Mouse (Mus musculus) thymus, postnatal 36 days (tissue): ENCODE measurements around the gene Syna.

Source experiments
- DNase-seq, 2 experiments: peaks; one replicate each; pipeline ENCODE4 v3.0.0; 2022; ENCODE audit warnings: mixed read lengths in 2 of 2

The Syna gene

DNA sequence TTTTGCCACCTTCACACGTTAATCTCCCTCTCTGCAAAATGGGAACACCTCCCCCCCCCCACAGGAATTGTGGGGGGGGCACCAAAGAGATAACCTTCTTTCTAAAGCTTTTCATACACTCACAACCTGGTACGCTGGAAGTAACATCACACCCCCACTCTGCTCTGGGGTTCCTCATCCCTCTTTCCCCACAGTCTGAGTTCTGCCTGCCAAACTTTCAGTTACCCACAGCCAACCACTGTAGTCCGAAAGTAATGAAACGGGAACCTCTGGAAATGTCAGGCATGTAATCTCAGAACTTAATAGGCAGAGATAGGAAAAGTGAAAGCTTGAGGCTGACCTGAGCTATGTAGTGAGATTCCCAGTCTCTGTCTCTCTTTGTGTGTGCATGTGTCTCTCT lies 7.5 kb upstream of the Syna start:
- DNase-seq: no peak

GRCm38 (mm10) chr5:134565696-134566095 lies 5.7 kb upstream of the Syna start:
- no peak for DNase-seq

GRCm38 (mm10) chr5:134564272-134564671 lies 4.3 kb upstream of the Syna start:
- no peak for DNase-seq

- DNase-seq: no peak
These were observed 640 bp upstream of the Syna start for GRCm38 (mm10) chr5:134560450-134561171.

DNA sequence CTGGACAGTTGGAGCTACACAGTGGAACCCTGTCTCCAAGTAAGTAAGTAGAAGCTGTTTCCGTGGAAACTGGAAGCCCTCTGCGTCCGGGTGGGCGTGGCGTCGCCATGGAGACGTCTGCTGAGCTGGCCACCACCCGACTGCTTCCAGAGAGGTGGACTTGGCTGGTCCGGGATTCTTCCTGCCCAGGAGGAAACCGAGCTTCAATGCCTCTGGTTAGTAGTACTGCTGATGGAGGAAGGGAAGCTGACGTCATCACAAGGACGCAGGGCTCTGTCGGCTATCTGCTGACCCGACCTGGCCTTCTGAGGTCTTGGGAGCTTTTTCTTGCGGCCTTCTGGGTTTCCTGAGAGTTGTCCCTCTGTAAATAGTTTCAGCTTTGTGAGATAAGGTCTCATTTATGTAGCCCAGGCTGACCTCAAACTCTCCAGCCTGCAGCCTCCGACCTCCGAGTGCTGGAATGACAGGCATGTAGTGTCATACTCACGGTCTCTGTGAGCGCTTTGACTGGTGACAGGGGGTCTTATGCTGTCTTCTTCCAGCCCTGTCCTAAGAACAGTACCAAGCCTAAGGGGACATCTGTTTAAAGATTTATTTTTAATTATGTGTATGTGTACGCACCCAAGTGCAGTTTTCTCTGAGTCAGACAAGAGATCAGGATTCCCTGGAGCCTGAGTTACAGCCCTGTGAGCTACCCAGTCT lies 4.4 kb downstream of the Syna start:
- peak; percentile 25 to 53 for DNase-seq

DNA sequence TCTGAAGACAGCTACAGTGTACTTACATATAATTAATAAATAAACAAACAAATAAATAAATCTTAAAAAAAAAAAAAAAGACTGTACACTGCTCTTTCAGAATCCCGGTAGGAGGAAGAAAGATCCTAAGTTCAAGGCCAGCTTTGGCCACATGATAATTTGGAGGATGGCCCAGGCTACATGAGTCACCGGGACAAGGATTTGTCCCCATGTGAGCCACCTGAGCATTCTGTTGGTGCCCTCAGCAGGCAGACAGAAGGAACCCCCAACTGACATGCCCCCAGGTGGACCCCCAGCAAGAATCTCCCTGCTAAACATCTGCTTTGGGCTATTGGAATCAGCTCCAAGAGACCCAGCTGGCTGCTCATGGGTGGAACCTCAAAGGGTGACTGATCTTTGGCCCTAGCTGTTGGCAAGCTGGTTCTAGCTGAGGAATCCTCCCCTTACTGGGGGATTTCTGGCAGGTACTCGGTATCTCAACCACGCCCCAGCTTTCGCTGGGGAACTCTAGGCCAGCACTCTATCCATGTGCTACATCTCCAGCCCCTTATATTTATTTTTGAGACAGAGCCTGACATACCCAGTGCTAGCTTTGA lies 5.9 kb downstream of the Syna start:
- no peak for DNase-seq

DNA sequence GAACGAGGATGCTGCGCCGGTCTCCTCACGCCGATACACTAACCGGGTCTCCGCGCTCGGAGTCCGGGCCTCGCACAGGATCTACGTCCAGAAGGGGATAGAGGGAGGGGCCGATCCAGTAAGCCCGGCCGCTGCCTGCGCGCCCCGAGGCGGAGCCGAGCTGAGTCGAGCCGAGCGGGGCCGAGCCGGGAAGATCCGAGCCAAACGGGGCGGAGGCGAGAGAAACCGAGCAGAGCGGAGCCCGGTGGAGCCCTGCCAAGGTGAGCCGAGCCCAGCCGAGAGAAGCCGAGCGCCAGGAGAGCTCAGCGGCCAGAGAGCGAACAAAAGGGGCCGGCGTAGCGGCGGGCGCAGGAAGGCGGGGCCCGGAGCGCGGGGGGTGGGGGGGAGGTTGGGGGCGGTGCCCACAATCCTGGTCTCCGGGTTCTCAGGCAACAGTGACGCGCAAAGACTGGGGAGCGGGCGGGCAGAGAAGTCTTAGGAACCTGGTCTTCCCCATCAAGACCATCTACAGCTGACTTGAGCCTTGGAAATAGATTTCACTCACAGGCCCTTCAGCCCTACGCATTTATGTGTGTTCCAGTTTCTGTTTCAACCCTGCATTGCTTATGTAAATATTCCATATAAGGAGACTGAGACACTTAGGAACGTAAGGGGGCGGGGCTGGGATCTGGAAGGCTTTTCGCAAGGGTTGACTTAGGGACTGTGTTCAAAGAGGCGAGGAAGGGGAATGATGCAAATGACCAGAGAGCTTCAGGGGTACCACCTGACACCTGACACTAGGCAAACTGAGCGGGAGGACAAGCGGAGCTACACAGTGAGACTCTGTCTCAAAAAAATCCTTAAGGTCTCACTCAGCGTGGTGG lies 7.6 kb downstream of the Syna start, which contains the start of gene Clip2:
Gene Clip2 (minus strand): TSS at position 325 of the 863 bp plus-strand sequence.
- DNase-seq: peak; percentile 84 to 89

- peak; percentile 45 to 68 for DNase-seq
These were observed 8.5 kb downstream of the Syna start for GRCm38 (mm10) chr5:134551233-134552109.

GRCm38 (mm10) chr5:134550836-134551232 lies 9.1 kb downstream of the Syna start:
- DNase-seq: peak; percentile 6 to 16

DNA sequence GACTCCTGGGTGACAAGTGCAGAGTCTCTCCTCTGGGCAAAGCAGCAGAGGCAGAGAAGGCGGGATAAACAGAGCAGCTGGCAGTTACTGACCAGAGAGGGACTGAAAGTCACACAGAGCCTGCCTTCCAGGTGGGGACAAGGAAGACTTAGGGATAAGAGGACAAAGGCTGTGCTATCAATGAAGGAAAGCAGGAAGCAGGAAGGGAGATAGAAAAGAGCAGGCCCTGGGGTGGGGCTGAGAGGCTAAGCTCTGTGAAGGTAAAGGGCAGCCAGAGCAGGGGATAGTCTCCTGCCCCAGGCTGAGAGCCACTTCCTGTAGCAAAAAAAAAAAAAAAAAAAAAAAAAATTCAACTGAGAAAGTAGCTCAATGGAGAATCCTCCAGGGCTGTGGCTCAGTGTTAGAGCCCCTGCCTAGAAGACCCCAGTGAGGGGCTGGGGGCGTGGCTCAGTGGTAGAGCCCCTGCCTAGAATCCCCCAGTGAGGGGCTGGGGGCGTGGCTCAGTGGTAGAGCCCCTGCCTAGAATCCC lies 10.3 kb downstream of the Syna start:
- no peak for DNase-seq

- no peak for DNase-seq
These were observed 11.7 kb downstream of the Syna start for GRCm38 (mm10) chr5:134548306-134548705.

DNA sequence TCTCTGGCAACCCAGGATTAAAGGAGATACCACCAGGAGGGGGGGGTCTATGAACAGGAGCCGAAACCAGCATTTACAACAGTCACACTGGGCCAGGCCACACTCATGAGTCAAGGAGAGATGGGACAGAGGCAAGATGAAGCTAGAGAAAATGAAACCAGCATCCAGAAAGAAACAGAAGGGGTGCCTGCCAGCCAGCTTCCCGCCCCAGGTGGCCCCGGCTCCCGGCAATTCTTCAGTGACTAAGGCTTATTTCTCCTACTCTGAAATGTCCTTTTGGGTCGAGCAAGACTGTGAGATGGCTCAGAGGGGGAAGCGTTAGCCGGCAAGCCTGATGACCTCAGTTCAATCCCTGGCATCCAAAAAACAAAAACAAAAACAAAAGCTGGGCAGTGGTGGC lies 13.2 kb downstream of the Syna start:
- DNase-seq: no peak

DNA sequence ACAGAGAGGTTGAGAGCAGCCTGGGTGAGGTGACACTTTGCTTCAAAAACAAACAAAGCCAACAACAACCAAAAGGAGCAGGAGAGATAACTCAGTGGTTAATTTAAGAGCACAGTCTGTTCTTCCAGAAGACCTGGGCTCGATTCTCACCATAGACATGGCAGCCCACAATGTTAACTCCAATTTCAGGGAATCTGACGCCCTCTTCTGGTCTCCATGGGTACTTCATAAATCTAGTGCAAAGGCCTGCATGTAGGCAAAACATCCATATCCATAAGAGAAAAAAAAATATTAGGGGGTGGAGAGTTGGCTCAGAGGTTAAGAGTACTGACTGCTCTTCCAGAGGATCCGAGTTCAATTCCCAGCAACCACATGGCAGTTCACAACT lies 14.7 kb downstream of the Syna start:
- DNase-seq: no peak

GRCm38 (mm10) chr5:134544516-134545241 lies 15.3 kb downstream of the Syna start:
- DNase-seq: no peak

- DNase-seq: no peak
These were observed 18.3 kb downstream of the Syna start for GRCm38 (mm10) chr5:134541640-134542039.

- DNase-seq: no peak
These were observed 19.1 kb downstream of the Syna start for GRCm38 (mm10) chr5:134540881-134541280.

GRCm38 (mm10) chr5:134539891-134540290 lies 20.1 kb downstream of the Syna start:
- DNase-seq: peak; percentile 59 to 73

DNA sequence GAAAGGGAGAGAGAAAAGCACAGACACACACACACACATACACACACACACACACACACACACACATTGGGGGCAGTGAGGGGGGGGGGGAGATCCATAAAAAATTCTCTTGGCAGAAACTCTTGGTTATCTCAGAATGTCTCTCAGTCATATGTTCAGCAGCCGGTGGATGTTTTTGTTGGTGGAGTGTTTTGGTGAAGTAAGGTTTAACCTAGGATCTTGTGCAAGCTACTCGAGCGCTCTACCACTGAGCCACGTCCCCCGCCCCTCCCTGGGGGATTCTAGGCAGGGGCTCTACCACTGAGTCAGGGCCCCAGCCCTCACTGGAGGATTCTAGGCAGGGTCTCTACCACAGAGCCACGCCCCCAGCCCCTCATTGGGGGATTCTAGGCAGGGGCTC lies 23.9 kb downstream of the Syna start:
- no peak for DNase-seq

DNA sequence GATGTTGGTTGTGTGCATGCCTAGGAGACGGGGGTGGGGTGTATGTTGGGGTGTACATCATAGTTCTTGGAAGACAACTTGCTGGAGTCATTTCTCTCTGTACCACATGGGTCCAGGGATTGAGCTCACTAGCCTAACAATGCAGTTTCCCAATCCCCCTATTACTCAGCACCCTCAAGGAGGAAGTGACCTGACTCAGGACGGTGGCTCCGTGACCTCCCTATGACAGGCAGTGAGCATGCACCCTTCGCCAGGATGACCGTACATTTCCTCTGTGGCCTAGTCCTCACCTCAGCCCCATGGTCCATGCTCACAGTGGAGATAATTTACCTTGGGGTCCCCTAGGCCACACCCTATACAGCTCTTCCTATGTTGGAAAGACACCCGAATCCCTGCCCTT lies 27.6 kb downstream of the Syna start:
- no peak for DNase-seq

GRCm38 (mm10) chr5:134531585-134531984 lies 28.4 kb downstream of the Syna start:
- DNase-seq: no peak

DNA sequence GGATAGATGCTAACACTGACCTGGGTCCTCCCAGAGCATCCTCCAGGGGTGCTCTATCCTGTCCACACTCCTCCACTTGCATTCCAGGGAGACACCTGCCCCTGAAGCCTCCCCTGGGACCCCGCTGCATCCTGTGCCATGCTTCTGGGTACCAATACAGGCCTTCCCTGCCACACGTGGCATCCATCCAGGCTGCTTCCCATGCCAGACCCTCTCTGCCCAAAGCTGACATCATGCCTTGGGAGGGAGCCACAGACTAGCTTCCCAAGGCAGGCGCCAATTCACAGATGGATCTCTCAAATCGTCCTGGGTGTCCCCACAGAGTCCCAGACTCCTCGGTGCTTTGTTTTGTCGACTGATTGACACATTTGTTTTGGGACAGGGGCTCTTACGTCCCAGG lies 29.1 kb downstream of the Syna start:
- DNase-seq: no peak
